Mouse (Mus musculus) lung, embryonic 15.5 days (tissue): Measurements from ENCODE around the gene Fam20b. TPM values are rescaled to one million over a fixed set of nuclear protein-coding genes. Genes with fewer than 3 reads are reported as not detected.

Experiments used
- ATAC-seq: fragments of 200-750 bp; cut with Nextera tagmentation; 2 replicates; pipeline ENCODE4 v1.8.0; 2017; ENCODE audit warnings: moderate number of reproducible peaks, borderline replicate concordance; ENCODE audit not compliant: low FRiP score, low TSS enrichment; ENCODE audit errors: extremely low read depth
- H3K27ac ChIP-seq: fragments of 300-500 bp; sonication (generic); 2 replicates; pipeline ENCODE4 v1.5.1; 2015; ENCODE audit warnings: moderate library complexity, mild to moderate bottlenecking, inconsistent platforms
- H3K27me3 ChIP-seq: fragments of 300-500 bp; sonication (generic); 2 replicates; pipeline ENCODE4 v1.6.1; 2015; ENCODE audit warnings: inconsistent platforms
- H3K36me3 ChIP-seq: fragments of 300-500 bp; sonication (generic); 2 replicates; pipeline ENCODE4 v1.6.1; 2015; ENCODE audit warnings: inconsistent platforms
- H3K4me1 ChIP-seq: fragments of 300-500 bp; sonication (generic); 2 replicates; pipeline ENCODE4 v1.6.1; 2015; ENCODE audit warnings: inconsistent platforms
- H3K4me2 ChIP-seq: fragments of 300-500 bp; sonication (generic); 2 replicates; pipeline ENCODE4 v1.6.1; 2015; ENCODE audit warnings: inconsistent platforms, mild to moderate bottlenecking, moderate library complexity
- H3K4me3 ChIP-seq: fragments of 300-500 bp; sonication (generic); 2 replicates; pipeline ENCODE4 v1.5.1; 2015; ENCODE audit warnings: mild to moderate bottlenecking, inconsistent platforms
- H3K9ac ChIP-seq: fragments of 300-500 bp; sonication (generic); 2 replicates; pipeline ENCODE4 v1.6.1; 2015; ENCODE audit warnings: inconsistent platforms
- H3K9me3 ChIP-seq: fragments of 300-500 bp; sonication (generic); 2 replicates; pipeline ENCODE4 v1.6.1; 2016; ENCODE audit warnings: inconsistent platforms
- WGBS: fragments of 180-500 bp; shearing (Covaris S2); methylation state at CpG from one replicate; pipeline ENCODE4 v1.1.7; 2015; 5-methylcytosine and 5-hydroxymethylcytosine counted together
- polyA plus RNA-seq: library from polyadenylated mRNA; unstranded; fragments of >200 nt; fragmentation: Nextera tagmentation; extraction: Ambion mirVana; gene quantifications from 2 replicates; pipeline ENCODE4 v1.2.1, GENCODE M21; 2015

The Fam20b gene
- 24.5 and 24.7 TPM in 2 replicates for polyA plus RNA-seq

DNA sequence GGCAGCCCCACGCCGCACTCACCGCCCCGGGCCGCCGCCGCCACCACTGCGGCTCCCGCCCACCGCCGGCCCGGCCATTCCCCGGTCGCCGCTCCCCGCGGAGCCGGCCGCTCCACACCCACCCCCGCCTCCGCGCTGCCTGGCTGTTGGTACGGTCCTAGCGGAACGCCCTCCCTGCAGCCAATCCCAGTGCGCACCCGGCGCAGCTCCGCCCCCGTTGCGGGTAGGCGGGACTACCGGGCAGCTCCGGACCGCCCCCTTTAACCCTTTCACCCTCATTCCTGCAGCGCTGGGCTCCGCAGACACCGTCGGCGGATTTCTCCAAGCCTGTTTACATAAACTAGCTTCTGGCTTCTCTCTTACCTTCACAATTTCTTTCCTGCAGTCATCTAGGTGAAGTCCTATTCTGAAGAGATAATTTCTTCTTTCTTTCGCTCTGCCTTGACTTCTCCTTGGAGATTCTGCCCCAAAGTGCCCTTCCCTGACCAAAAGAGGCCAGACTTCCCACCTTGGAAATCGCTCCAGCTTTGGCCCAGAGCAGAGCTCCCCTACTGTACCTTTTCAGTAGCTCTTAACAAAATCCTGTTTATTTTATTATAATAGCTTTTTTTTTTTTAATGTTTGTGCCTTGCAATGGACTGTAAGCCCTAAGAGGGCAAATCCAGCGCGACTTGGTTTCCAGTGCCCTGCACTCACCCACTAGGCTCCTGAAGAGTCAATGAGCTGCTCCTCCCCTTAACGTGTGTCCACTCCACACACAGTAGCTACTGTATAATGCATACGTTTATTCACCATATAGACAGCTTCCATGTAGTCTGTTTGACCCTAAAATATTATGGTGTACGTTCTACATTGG lies at the start of gene Fam20b:
Fam20b (minus strand) TSS at position 137 of the 856 bp plus-strand sequence.
- Histone ChIP-seq H3K4me1 (peaks cover 5% of the 10 kb centered on the region), H3K9me3 (no peaks in the 10 kb centered on the region), H3K9ac (peak within 1 kb of the TSS; percentile 88), H3K27ac (peak within 1 kb of the TSS; percentile 90), H3K4me3 (peak within 1 kb of the TSS; percentile 96), H3K4me2 (peak within 1 kb of the TSS; percentile 73), H3K27me3 (no peaks in the 10 kb centered on the region; the same call in 1 of the 2 replicates), H3K36me3 (no peaks in the 10 kb centered on the region)
- ATAC-seq = peak; percentile 98
- under 1% methylated on average over 42 of the region's 47 CpGs for WGBS

DNA sequence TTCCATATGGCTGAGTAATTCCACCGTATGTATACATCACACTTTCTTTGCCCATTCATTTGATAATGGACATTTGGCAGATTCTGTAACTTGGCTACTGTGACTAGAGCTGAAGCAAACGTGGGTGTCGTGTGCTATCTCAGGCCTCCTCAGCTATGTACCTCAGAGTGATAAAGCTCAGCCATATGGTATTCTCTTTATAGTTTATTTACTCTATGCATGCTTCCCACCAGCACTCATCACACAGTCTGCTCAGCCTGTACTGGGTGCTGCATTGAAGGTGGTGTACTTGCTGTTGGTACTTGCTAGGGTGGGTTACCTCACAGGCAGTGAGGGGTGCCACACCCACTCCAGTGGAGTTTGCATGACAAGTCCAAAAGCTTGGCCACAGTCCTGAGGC lies 46.4 kb upstream of the Fam20b start:
- ATAC-seq = no peak
- H3K9ac ChIP-seq = no peak overlapping the region
- H3K36me3 ChIP-seq = no peaks in the 10 kb centered on the region
- H3K27me3 ChIP-seq = no peaks in the 10 kb centered on the region
- H3K27ac ChIP-seq = no peak overlapping the region
- no peak overlapping the region for H3K4me2 ChIP-seq
- H3K4me3 ChIP-seq = no peak overlapping the region
- H3K4me1 ChIP-seq = 0 out of 2 replicates have a peak, but pooled peaks cover 13% of the 10 kb centered on the region
- WGBS = 76% methylated on average over 3 of the region's 3 CpGs
- H3K9me3 ChIP-seq = 0 out of 2 replicates have a peak, but pooled peaks cover 5% of the 10 kb centered on the region

DNA sequence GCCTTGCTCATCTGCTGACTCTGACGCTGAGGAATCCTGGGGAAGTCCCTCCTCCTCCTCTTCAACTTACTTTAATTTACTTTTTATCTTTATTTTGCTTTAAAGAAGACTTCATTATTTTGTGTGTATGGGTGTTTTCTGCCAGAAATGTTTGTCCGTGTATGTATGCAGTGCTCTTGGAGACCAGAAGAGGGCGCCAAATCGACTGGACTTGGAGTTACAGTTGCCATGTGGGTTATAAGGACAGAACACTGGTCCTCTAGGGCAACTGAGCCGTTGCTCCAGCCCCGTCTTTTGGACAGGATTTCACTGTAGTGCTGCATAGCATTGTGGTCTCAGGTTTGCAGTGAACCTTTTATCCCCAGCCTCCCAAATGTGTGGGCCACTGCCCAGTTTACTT lies 45.7 kb upstream of the Fam20b start:
- H3K27ac ChIP-seq = no peak overlapping the region
- 0 out of 2 replicates have a peak, but pooled peaks cover 9% of the 10 kb centered on the region for H3K4me1 ChIP-seq
- no peaks in the 10 kb centered on the region for H3K27me3 ChIP-seq
- no peak overlapping the region for H3K4me3 ChIP-seq
- no peak for ATAC-seq
- H3K4me2 ChIP-seq = no peak overlapping the region
- 0 out of 2 replicates have a peak, but pooled peaks cover 5% of the 10 kb centered on the region for H3K9me3 ChIP-seq
- H3K9ac ChIP-seq = no peak overlapping the region
- WGBS = 63% methylated on average over 6 of the region's 6 CpGs
- no peaks in the 10 kb centered on the region for H3K36me3 ChIP-seq

DNA sequence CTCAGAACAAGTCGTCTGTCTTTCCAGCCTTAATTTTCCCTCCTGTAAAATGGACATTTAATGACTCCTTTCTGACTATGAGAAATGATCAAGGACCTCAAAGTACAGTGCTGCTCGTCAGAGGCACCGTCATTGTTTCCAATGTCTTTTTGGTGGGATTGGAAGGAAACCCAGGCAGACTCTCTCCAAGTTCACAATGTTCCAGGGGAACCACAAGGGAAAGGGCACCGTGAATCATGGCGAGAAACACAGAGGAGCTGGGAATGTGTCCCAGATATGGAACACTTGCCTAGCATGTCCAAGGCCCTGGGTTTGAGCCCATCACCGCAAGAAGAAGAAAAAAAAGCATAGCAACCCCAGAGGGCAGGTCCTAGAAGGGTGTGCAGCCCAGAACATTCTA lies 44.4 kb upstream of the Fam20b start:
- no peak overlapping the region for H3K9ac ChIP-seq
- H3K36me3 ChIP-seq = no peaks in the 10 kb centered on the region
- H3K9me3 ChIP-seq = 0 out of 2 replicates have a peak, but pooled peaks cover 5% of the 10 kb centered on the region
- ATAC-seq = no peak
- H3K4me2 ChIP-seq = no peak overlapping the region
- H3K27ac ChIP-seq = no peak overlapping the region
- H3K4me1 ChIP-seq = 0 out of 2 replicates have a peak, but pooled peaks cover 6% of the 10 kb centered on the region
- no peak overlapping the region for H3K4me3 ChIP-seq
- H3K27me3 ChIP-seq = no peaks in the 10 kb centered on the region
- WGBS = 89% methylated on average over 6 of the region's 6 CpGs

DNA sequence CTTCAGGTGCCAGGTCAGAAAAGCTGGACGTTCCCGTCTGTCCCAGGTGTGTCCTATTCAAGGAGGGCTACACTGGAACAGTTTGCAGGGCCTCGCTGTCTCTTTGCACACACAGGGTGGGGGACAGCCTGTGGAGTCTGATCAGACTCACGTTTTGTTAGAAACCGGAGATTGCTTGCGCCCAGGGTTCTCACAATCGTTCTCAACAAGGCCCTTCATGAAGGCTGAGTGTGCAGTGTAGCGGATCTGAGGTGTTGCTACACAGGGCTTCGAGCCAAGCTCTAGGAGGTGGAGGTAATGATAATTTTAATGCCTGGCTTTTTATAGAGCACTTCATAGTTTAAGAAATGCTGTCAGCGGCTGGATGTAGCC lies 42.5 kb upstream of the Fam20b start:
- Histone ChIP-seq H3K27me3 (no peaks in the 10 kb centered on the region), H3K27ac (no peak overlapping the region), H3K36me3 (no peaks in the 10 kb centered on the region), H3K9me3 (0 out of 2 replicates have a peak, but pooled peaks cover 4% of the 10 kb centered on the region), H3K9ac (no peak overlapping the region), H3K4me2 (no peak overlapping the region), H3K4me1 (0 out of 2 replicates have a peak, but pooled peaks cover 6% of the 10 kb centered on the region), H3K4me3 (no peak overlapping the region)
- ATAC-seq = no peak
- WGBS = 40% methylated on average over 10 of the region's 10 CpGs

DNA sequence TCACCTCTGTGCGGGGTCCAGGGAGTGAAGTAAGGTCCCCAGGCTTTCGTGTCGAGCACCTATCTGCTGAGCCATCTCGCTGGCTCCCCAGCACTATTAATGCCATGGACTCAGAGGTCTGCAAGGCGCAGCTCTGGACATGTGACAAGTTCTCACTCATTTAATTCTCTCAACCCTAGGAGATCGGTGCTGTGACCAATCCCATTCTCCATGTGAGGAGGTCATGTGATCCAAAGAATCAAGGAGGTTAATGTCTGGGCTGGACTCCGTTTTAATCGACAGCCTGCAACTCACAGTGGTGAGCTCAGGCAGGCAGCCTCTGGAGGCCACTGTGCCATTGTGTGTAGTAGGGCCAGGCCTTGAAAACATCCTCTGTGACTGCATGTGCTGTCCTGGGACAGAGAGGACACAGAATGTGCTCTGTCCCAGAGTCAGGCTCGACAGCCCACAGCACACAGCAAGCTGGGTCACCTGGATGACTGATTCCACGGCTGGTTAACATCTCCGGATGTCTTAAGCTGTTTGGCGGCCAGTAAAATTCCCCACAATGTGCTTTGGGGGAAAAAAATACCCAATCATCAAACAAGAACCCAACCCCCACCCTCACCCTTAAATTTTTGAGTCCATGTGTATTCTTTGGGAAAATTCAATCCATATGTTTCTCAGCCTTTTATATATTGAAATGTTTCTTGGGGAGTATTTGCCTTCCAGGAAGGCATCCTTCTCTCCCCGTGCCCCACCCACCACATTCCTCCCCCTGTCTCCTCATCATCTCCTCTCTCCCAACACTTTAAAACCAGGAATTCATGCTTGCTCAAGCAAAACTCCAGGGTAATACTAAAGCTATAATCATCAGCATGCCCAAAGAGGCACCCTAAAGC lies 41.9 kb upstream of the Fam20b start:
- no peak for ATAC-seq
- no peaks in the 10 kb centered on the region for H3K36me3 ChIP-seq
- 0 out of 2 replicates have a peak, but pooled peaks cover 6% of the 10 kb centered on the region for H3K4me1 ChIP-seq
- WGBS = 68% methylated on average over 13 of the region's 13 CpGs
- no peak overlapping the region for H3K27ac ChIP-seq
- H3K4me3 ChIP-seq = no peak overlapping the region
- H3K9me3 ChIP-seq = no peaks in the 10 kb centered on the region
- H3K27me3 ChIP-seq = no peaks in the 10 kb centered on the region
- H3K9ac ChIP-seq = no peak overlapping the region
- no peak overlapping the region for H3K4me2 ChIP-seq

DNA sequence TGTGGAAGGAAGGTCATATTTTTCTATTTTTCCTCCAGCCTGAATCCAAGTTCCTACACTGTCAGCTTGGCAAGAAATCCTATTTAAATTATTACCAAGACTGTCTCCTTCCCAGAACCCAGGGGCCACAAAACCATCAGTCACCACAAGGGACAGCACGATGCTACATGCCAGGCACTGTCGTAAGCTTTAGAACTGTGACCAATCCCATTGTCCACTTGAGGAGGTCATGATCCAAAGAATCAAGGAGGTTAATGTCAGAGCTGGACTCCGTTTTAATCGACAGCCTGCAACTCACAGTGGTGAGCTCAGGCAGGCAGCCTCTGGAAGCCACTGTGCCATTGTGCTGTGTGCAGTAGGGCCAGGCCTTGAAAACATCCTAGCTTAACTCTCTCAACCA lies 39.4 kb upstream of the Fam20b start:
- no peak overlapping the region for H3K4me3 ChIP-seq
- no peak for ATAC-seq
- H3K27ac ChIP-seq = no peak overlapping the region
- H3K9me3 ChIP-seq = no peaks in the 10 kb centered on the region
- H3K27me3 ChIP-seq = no peaks in the 10 kb centered on the region
- H3K36me3 ChIP-seq = no peaks in the 10 kb centered on the region
- no peak overlapping the region for H3K9ac ChIP-seq
- peaks cover 12% of the 10 kb centered on the region; the same call in 1 of the 2 replicates for H3K4me1 ChIP-seq
- WGBS = 53% methylated on average over 4 of the region's 4 CpGs
- H3K4me2 ChIP-seq = no peak overlapping the region

DNA sequence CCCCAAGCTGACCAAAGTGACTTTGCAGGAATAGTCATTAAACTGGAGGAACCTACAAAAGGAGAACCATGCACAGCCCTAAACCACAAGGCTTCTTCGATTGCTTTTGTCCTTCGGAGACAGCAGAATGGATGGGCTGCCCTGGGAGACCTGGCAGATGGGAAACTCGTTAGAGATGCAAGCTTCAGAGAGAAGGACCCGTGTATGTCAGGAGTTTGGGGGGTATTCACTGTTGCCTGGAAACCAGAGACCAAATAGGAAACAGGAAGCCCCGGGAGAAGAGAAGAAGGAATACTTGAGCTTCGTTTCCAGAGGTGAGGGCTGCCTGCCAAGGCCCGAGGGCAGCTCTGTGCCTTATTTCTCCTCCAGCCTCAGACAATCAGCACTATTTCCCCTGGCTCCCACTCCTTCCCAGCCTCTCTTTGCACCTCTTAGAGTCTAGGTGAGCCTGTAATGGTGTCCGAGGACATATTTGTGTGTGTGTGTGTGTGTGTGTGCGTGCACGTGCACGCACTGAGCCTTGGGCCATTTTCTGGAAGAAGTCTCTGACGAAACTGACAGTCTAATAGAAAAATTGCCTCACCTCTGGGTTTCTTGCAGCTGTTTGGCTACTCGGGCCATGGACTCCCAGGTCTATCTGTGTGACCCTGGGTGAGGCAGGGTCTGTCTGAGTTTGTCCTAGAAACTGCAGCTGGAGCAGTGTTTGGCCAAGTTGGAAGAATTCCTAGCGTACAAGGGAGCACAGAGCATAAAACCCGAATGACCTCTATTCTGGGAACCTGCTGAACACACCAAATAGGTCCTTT lies 35.9 kb upstream of the Fam20b start:
- Histone ChIP-seq H3K4me1 (peaks cover 13% of the 10 kb centered on the region), H3K4me2 (no peak overlapping the region), H3K9ac (no peak overlapping the region), H3K4me3 (no peak overlapping the region), H3K9me3 (no peaks in the 10 kb centered on the region), H3K27ac (no peak overlapping the region), H3K27me3 (no peaks in the 10 kb centered on the region), H3K36me3 (no peaks in the 10 kb centered on the region)
- 45% methylated on average over 15 of the region's 15 CpGs for WGBS
- no peak for ATAC-seq

DNA sequence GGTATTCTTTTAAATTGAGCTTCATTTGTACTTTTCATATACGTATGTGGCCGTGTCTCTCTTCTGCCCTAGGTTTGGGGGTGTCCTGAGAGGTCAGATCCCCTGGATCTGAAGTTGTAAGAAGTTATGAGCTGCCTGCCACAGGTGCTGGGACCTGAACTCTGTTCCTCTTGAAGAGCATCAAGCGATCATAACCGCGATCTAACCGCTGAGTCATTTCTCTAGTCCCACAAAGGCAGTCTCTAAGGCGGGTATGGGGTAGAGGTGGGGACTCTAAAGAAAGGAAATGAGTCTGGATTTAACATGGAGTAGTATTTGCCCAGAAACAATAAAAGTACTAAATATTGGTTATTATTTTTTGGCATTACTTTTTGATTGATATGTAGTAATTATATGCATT lies 34.1 kb upstream of the Fam20b start:
- H3K4me3 ChIP-seq = no peak overlapping the region
- H3K36me3 ChIP-seq = no peaks in the 10 kb centered on the region
- 83% methylated on average over 7 of the region's 7 CpGs for WGBS
- H3K27ac ChIP-seq = no peak overlapping the region
- H3K27me3 ChIP-seq = no peaks in the 10 kb centered on the region
- no peak overlapping the region for H3K4me2 ChIP-seq
- peaks cover 13% of the 10 kb centered on the region for H3K4me1 ChIP-seq
- no peak for ATAC-seq
- no peak overlapping the region for H3K9ac ChIP-seq
- H3K9me3 ChIP-seq = no peaks in the 10 kb centered on the region

DNA sequence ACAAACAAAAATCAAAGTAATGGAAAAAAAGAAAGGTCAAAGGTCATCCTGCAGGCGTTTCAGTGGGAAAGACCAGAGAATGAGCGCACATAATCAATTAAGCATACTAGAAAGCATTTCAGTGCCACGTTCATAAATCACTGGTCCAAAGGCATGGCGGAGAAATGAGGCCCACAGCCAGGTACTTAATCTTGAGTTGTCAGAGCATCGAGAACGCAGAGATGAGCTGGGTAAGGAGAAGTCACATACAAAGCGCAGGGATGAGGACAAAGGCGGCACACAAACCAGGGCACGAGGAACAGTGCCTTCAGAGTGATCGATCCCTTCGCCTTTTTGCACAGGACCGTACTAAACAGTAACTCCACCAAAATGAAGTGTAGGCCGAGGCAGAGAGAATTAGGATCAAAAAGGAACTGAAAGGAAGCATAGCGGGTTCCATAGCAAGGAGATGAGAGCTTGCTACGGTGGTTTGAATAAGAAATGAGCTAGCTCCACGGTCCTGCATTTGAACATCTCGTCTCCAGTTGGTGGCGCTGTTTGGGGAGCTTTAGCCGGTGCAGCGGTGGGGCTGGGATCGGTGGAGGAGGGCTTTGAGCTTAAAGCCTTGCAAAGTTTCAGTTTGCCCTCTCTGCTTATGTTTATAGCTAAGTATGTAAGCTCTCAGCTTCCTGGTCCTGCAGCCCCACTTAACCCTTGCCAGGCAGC lies 33.3 kb upstream of the Fam20b start:
- no peaks in the 10 kb centered on the region for H3K27me3 ChIP-seq
- ATAC-seq = peak; percentile 78
- no peaks in the 10 kb centered on the region for H3K9me3 ChIP-seq
- no peak overlapping the region for H3K27ac ChIP-seq
- no peak overlapping the region for H3K9ac ChIP-seq
- 10% methylated on average over 21 of the region's 21 CpGs for WGBS
- H3K4me2 ChIP-seq = peak overlapping the region; percentile 56
- peak overlapping the region; percentile 30 for H3K4me3 ChIP-seq
- H3K4me1 ChIP-seq = peaks cover 13% of the 10 kb centered on the region
- no peaks in the 10 kb centered on the region for H3K36me3 ChIP-seq

DNA sequence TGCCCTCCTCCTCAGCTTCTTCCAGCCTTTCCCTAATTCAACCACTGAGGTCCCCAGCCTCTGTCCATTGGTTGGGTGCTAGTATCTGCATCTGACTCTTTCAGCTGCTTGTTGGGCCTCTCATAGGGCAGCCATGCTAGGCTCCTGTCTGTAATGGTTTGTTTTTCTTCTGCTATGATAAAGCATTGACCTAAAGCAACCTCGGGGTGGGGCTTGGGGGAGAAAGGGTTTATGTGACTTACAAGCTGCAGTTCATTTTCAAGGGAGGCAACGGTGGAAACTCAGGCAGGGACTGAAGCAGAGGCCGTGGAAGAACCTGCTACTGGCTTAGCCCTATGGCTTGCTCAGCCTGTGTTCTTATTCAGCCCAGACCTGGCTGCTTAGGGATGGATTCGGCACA lies 31.4 kb upstream of the Fam20b start:
- no peak for ATAC-seq
- H3K4me2 ChIP-seq = no peak overlapping the region
- H3K27ac ChIP-seq = no peak overlapping the region
- H3K9ac ChIP-seq = no peak overlapping the region
- whole genome bisulfite sequencing = 31% methylated on average over 4 of the region's 4 CpGs
- no peak overlapping the region for H3K4me3 ChIP-seq
- H3K27me3 ChIP-seq = no peaks in the 10 kb centered on the region
- H3K4me1 ChIP-seq = peaks cover 13% of the 10 kb centered on the region
- no peaks in the 10 kb centered on the region for H3K9me3 ChIP-seq
- no peaks in the 10 kb centered on the region for H3K36me3 ChIP-seq
